Mouse (Mus musculus) heart, postnatal 0 days (tissue): ENCODE data around the gene Vstm4. TPM values are rescaled to one million over a fixed set of nuclear protein-coding genes. Genes with fewer than 3 reads are reported as not detected.

ENCODE experiments used
- ATAC-seq: fragments of 200-750 bp; cut with Nextera tagmentation; 2 replicates; pipeline ENCODE4 v1.8.0; 2017; ENCODE audit warnings: low read depth, moderate number of reproducible peaks, moderate library complexity; ENCODE audit not compliant: insufficient read depth
- DNase-seq: peaks from one replicate; pipeline ENCODE4 v3.0.0-alpha.2; 2016; ENCODE audit warnings: low spot score
- H3K27ac ChIP-seq: fragments of 300-500 bp; sonication (generic); 2 replicates; pipeline ENCODE4 v1.5.1; 2014; ENCODE audit warnings: low read depth, mild to moderate bottlenecking
- H3K27me3 ChIP-seq: fragments of 300-500 bp; sonication (generic); 2 replicates; pipeline ENCODE4 v1.6.1; 2014; ENCODE audit warnings: low read length, mixed read lengths; ENCODE audit not compliant: control insufficient read depth, insufficient read depth
- H3K36me3 ChIP-seq: fragments of 300-500 bp; sonication (generic); replicated peaks from 2 replicates; pipeline ENCODE4 v1.6.1; 2014; ENCODE audit warnings: low read length, mixed read lengths; ENCODE audit not compliant: control insufficient read depth, insufficient read depth
- H3K4me1 ChIP-seq: fragments of 300-500 bp; sonication (generic); 2 replicates; pipeline ENCODE4 v1.6.1; 2014; ENCODE audit warnings: antibody characterized with exemption; ENCODE audit not compliant: control insufficient read depth, insufficient read depth
- H3K4me2 ChIP-seq: fragments of 300-500 bp; sonication (generic); 2 replicates; pipeline ENCODE4 v1.6.1; 2014; ENCODE audit warnings: low read depth, mild to moderate bottlenecking, low read length, moderate library complexity
- H3K4me3 ChIP-seq: fragments of 300-500 bp; sonication (generic); 2 replicates; pipeline ENCODE4 v1.5.1; 2014; ENCODE audit warnings: low read depth, low read length
- H3K9ac ChIP-seq: fragments of 300-500 bp; sonication (generic); replicated peaks from 2 replicates; pipeline ENCODE4 v1.6.1; 2014; ENCODE audit warnings: low read depth, low read length, mixed read lengths
- H3K9me3 ChIP-seq: fragments of 300-500 bp; sonication (generic); replicated peaks from 2 replicates; pipeline ENCODE4 v1.6.1; 2016; ENCODE audit warnings: low read length; ENCODE audit not compliant: control insufficient read depth
- CTCF ChIP-seq: IDR thresholded peaks from 2 replicates; pipeline ENCODE4 v1.5.1; 2016; ENCODE audit warnings: antibody characterized with exemption, control low read depth, low read depth
- EP300 ChIP-seq: IDR thresholded peaks from 2 replicates; pipeline ENCODE4 v1.6.1; 2016; ENCODE audit warnings: antibody characterized with exemption, low read depth
- WGBS: fragments of 180-500 bp; shearing (Covaris S2); extraction: QIAGEN DNeasy Blood & Tissue Kit; methylation state at CpG from one replicate; pipeline ENCODE4 v1.1.7; 2014; 5-methylcytosine and 5-hydroxymethylcytosine counted together
- polyA plus RNA-seq: library from polyadenylated mRNA; unstranded; fragments of >200 nt; fragmentation: Nextera tagmentation; extraction: Ambion mirVana; gene quantifications from 2 replicates; pipeline ENCODE4 v1.2.1, GENCODE M21; 2015
- total RNA-seq: library from RNA; depleted of rRNA; stranded (reverse); fragments of >200 nt; gene quantifications from 2 replicates; pipeline ENCODE4 v1.2.3, GENCODE M21; 2014; ENCODE audit warnings: low replicate concordance

Vstm4 gene
- total and polyA plus RNA-seq, 2 experiments from 2014 or later = 22.2 to 22.9 TPM

- Histone ChIP-seq H3K4me2 (no peak overlapping the region), H3K4me1 (peaks cover 31% of the 10 kb centered on the region), H3K27ac (peak overlapping the region; percentile 90; the same call in 1 of the 2 replicates), H3K27me3 (no peaks in the 10 kb centered on the region), H3K9me3 (no peaks in the 10 kb centered on the region), H3K36me3 (peaks cover 8% of the 10 kb centered on the region; the same call in 1 of the 2 replicates), H3K4me3 (no peak overlapping the region), H3K9ac (no peak overlapping the region)
- WGBS = 47% methylated on average over 11 of the region's 11 CpGs
- DNase-seq (no peak), ATAC-seq (no peak)
- TF ChIP-seq CTCF (no peak), EP300 (no peak)
These were observed 3.4 kb downstream of the Vstm4 start for GRCm38 (mm10) chr14:32859831-32860569.

GRCm38 (mm10) chr14:32861149-32861581 is 4.6 kb downstream of the Vstm4 start:
- H3K9me3 ChIP-seq = no peaks in the 10 kb centered on the region
- H3K4me3 ChIP-seq = no peak overlapping the region
- DNase-seq (peak; percentile 96), ATAC-seq (peak; percentile 77)
- TF ChIP-seq EP300 = 0 out of 2 replicates have a peak, but pooled peaks have one; percentile 23
- no peak for TF ChIP-seq CTCF
- H3K27me3 ChIP-seq = no peaks in the 10 kb centered on the region
- peak overlapping the region; percentile 52 for H3K4me2 ChIP-seq
- peaks cover 31% of the 10 kb centered on the region for H3K4me1 ChIP-seq
- H3K9ac ChIP-seq = peak overlapping the region; percentile 35; the same call in 1 of the 2 replicates
- 10% methylated on average over 6 of the region's 6 CpGs for WGBS
- peaks cover 9% of the 10 kb centered on the region; the same call in 1 of the 2 replicates for H3K36me3 ChIP-seq
- H3K27ac ChIP-seq = peak overlapping the region; percentile 90

- Histone ChIP-seq H3K27me3 (no peaks in the 10 kb centered on the region), H3K27ac (peak overlapping the region; percentile 90), H3K4me1 (peaks cover 31% of the 10 kb centered on the region), H3K4me3 (no peak overlapping the region), H3K36me3 (peaks cover 9% of the 10 kb centered on the region; the same call in 1 of the 2 replicates), H3K9ac (0 out of 2 replicates have a peak overlapping the region, but pooled peaks have one; percentile 35), H3K4me2 (peak overlapping the region; percentile 52), H3K9me3 (no peaks in the 10 kb centered on the region)
- TF ChIP-seq CTCF (no peak), EP300 (no peak)
- ATAC-seq = 0 out of 2 replicates have a peak, but pooled peaks have one; percentile 14
- DNase-seq = peak; percentile 32
- 33% methylated on average over 2 of the region's 2 CpGs for WGBS
These were observed 5.1 kb downstream of the Vstm4 start for GRCm38 (mm10) chr14:32861656-32862055.

GRCm38 (mm10) chr14:32865331-32865730 is 8.8 kb downstream of the Vstm4 start:
- DNase-seq = no peak
- peaks cover 9% of the 10 kb centered on the region; the same call in 1 of the 2 replicates for H3K36me3 ChIP-seq
- peaks cover 13% of the 10 kb centered on the region for H3K4me1 ChIP-seq
- ATAC-seq = no peak
- H3K9ac ChIP-seq = no peak overlapping the region
- H3K27ac ChIP-seq = no peak overlapping the region
- no peaks in the 10 kb centered on the region for H3K9me3 ChIP-seq
- no peak overlapping the region for H3K4me2 ChIP-seq
- WGBS = 79% methylated on average over 3 of the region's 3 CpGs
- TF ChIP-seq CTCF (no peak), EP300 (no peak)
- no peak overlapping the region for H3K4me3 ChIP-seq
- no peaks in the 10 kb centered on the region for H3K27me3 ChIP-seq

GRCm38 (mm10) chr14:32871963-32872362 is 15.4 kb downstream of the Vstm4 start:
- ATAC-seq (peak; percentile 83), DNase-seq (peak; percentile 65)
- no peaks in the 10 kb centered on the region for H3K36me3 ChIP-seq
- H3K4me1 ChIP-seq = peaks cover 20% of the 10 kb centered on the region
- no peaks in the 10 kb centered on the region for H3K9me3 ChIP-seq
- H3K9ac ChIP-seq = no peak overlapping the region
- TF ChIP-seq EP300 (no peak), CTCF (no peak)
- H3K4me3 ChIP-seq = no peak overlapping the region
- WGBS = 44% methylated on average over 5 of the region's 5 CpGs
- H3K27me3 ChIP-seq = no peaks in the 10 kb centered on the region
- H3K27ac ChIP-seq = no peak overlapping the region
- H3K4me2 ChIP-seq = no peak overlapping the region
